Mouse (Mus musculus) effector memory CD4-positive, alpha-beta T cell, adult 7 months (primary cell): ENCODE results near the gene Hist1h3i. TPM values are rescaled to one million over a fixed set of nuclear protein-coding genes. Genes with fewer than 3 reads are reported as not detected.

Source experiments
- polyA plus RNA-seq: library from polyadenylated mRNA; unstranded; fragments of 100-300 nt; shearing (Covaris generic); gene quantifications from one replicate; pipeline ENCODE4 v1.2.1, GENCODE M21; 2017

The Hist1h3i gene
- not detected for polyA plus RNA-seq

DNA sequence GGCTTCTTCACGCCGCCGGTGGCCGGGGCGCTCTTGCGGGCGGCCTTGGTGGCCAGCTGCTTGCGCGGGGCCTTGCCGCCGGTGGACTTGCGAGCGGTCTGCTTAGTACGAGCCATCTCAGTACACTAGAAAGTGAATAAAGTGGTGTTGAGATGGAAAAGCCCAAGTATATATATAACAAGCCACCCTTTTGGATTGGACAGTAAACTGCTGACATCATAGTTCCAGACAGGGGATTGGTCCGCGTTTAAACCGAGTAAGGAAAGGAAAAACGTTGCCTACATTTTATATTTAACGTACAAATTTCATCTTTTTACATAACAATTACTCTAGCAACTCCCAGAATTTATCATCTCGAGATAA, at the start of gene Hist1h3i:
Hist1h3i (minus strand) TSS at position 116 of the 363 bp plus-strand sequence.

GRCm38 (mm10) chr13:21831418-21832394, 48.5 kb upstream of the Hist1h3i start, which contains the start of gene Hist1h4n:
Gene Hist1h4n, minus strand, starts transcription at chr13:21832196.

GRCm38 (mm10) chr13:21811539-21811938, 28.4 kb upstream of the Hist1h3i start, which contains the start of gene Hist1h4m:
Gene Hist1h4m, plus strand, starts transcription at chr13:21811746.

GRCm38 (mm10) chr13:21810073-21810472, 26.9 kb upstream of the Hist1h3i start, which contains the start of the genes Hist1h2bq and Hist1h2ao:
Gene Hist1h2bq, minus strand, starts transcription at chr13:21810197.
Gene Hist1h2ao, plus strand, starts transcription at chr13:21810465.

GRCm38 (mm10) chr13:21786899-21787629, 3.9 kb upstream of the Hist1h3i start, which contains the start of the genes Hist1h2an and Hist1h2bp:
Gene Hist1h2an, minus strand, starts transcription at chr13:21787218.
Gene Hist1h2bp, plus strand, starts transcription at chr13:21787461.

GRCm38 (mm10) chr13:21779767-21780731, 3.1 kb downstream of the Hist1h3i start, which contains the start of gene Hist1h1b:
Gene Hist1h1b, minus strand, starts transcription at chr13:21780625.

GRCm38 (mm10) chr13:21753524-21754285, 29.5 kb downstream of the Hist1h3i start, which contains the start of the genes Hist1h2ak and Hist1h2bn:
Gene Hist1h2ak, minus strand, starts transcription at chr13:21753827.
Gene Hist1h2bn, plus strand, starts transcription at chr13:21754123.

GRCm38 (mm10) chr13:21750159-21751017, 32.8 kb downstream of the Hist1h3i start, which contains the start of gene Hist1h4k:
Gene Hist1h4k, minus strand, starts transcription at chr13:21750505.

GRCm38 (mm10) chr13:21734906-21735767, 48.0 kb downstream of the Hist1h3i start, which contains the start of gene Hist1h4j:
Gene Hist1h4j, plus strand, starts transcription at chr13:21735064.

Other genes starting within 250 kb of the Hist1h3i start
- gene Olfr1366, start 240.6 kb downstream of the Hist1h3i start, polyA plus RNA-seq = not detected
- 0.35 TPM for gene Olfr1535, start 223.5 kb downstream of the Hist1h3i start, polyA plus RNA-seq
- gene Olfr1364, start 201.6 kb downstream of the Hist1h3i start, polyA plus RNA-seq = not detected
- gene Olfr1362, start 169.3 kb downstream of the Hist1h3i start, polyA plus RNA-seq = not detected
- gene Olfr11, start 140.9 kb downstream of the Hist1h3i start, polyA plus RNA-seq = not detected
- not detected for gene Olfr1361, start 120.0 kb downstream of the Hist1h3i start, polyA plus RNA-seq
- gene Olfr1360, start 106.0 kb downstream of the Hist1h3i start, polyA plus RNA-seq = 0.26 TPM
- gene Olfr1359, start 85.3 kb downstream of the Hist1h3i start, polyA plus RNA-seq = not detected
- gene Hist1h2bl, start 67.2 kb downstream of the Hist1h3i start, polyA plus RNA-seq = not detected
- gene Hist1h2ai, start 66.9 kb downstream of the Hist1h3i start, polyA plus RNA-seq = not detected
- 3.6 TPM for gene Hist1h3h, start 65.7 kb downstream of the Hist1h3i start, polyA plus RNA-seq
- not detected for gene Hist1h2bm, start 61.3 kb downstream of the Hist1h3i start, polyA plus RNA-seq
- gene Hist1h4j, start 48.3 kb downstream of the Hist1h3i start, polyA plus RNA-seq = 0.93 TPM
- gene Hist1h4k, start 32.9 kb downstream of the Hist1h3i start, polyA plus RNA-seq = 15.4 TPM
- not detected for gene Hist1h2ak, start 29.5 kb downstream of the Hist1h3i start, polyA plus RNA-seq
- not detected for gene Hist1h2bn, start 29.2 kb downstream of the Hist1h3i start, polyA plus RNA-seq
- not detected for gene Hist1h1b, start 2.7 kb downstream of the Hist1h3i start, polyA plus RNA-seq
- gene Hist1h2an, start 3.8 kb upstream of the Hist1h3i start, polyA plus RNA-seq = not detected
- gene Hist1h2bp, start 4.1 kb upstream of the Hist1h3i start, polyA plus RNA-seq = not detected
- gene Hist1h2bq, start 26.8 kb upstream of the Hist1h3i start, polyA plus RNA-seq = 4.2 TPM
- not detected for gene Hist1h2ao, start 27.1 kb upstream of the Hist1h3i start, polyA plus RNA-seq
- not detected for gene Hist1h4m, start 28.4 kb upstream of the Hist1h3i start, polyA plus RNA-seq
- gene Hist1h4n, start 48.8 kb upstream of the Hist1h3i start, polyA plus RNA-seq = 20.0 TPM
- gene Hist1h2ap, start 50.1 kb upstream of the Hist1h3i start, polyA plus RNA-seq = 30.1 TPM
- gene Hist1h2br, start 50.4 kb upstream of the Hist1h3i start, polyA plus RNA-seq = 4.6 TPM
- gene Zfp184, start 161.7 kb upstream of the Hist1h3i start, polyA plus RNA-seq = 2.4 TPM
- gene Pom121l2, start 197.8 kb upstream of the Hist1h3i start, polyA plus RNA-seq = not detected
- 6.0 TPM for gene Prss16, start 226.4 kb upstream of the Hist1h3i start, polyA plus RNA-seq